Mouse (Mus musculus): Measurements from ENCODE around the gene Npvf.

GRCm38 (mm10) chr6:50639656-50640055 is 14.6 kb downstream of the Npvf start:
- TF ChIP-seq CTCF (IDR thresholded peaks at IDR 0.05; ENCODE audit: low read depth, low read length) (no peak), POLR2A (IDR thresholded peaks at IDR 0.05; ENCODE audit: insufficient read depth, low read length) (no peak), EP300 (IDR thresholded peaks at IDR 0.05; ENCODE audit: insufficient read depth, low read depth, low read length) (no peak)
